Mouse (Mus musculus): Measurements from ENCODE around the gene Ube3c.

Ube3c gene

GRCm38 (mm10) chr5:29672551-29672950, 103.5 kb downstream of the Ube3c start:
- DNase-seq (ENCODE audit: low spot score in 2 of 2): no peak

- no peak for DNase-seq (ENCODE audit: low spot score in 2 of 2)
Observed at GRCm38 (mm10) chr5:29674305-29674704, 105.3 kb downstream of the Ube3c start.

- no peak for DNase-seq (ENCODE audit: low spot score in 2 of 2)
Observed at GRCm38 (mm10) chr5:29676445-29676844, 107.4 kb downstream of the Ube3c start.

- no peak for DNase-seq (ENCODE audit: low spot score in 2 of 2)
Observed at GRCm38 (mm10) chr5:29685085-29685484, 116.0 kb downstream of the Ube3c start.

GRCm38 (mm10) chr5:29687671-29688070, 118.6 kb downstream of the Ube3c start:
- DNase-seq (ENCODE audit: low spot score in 2 of 2): no peak

GRCm38 (mm10) chr5:29688352-29688751, 119.3 kb downstream of the Ube3c start:
- no peak for DNase-seq (ENCODE audit: low spot score in 2 of 2)

GRCm38 (mm10) chr5:29698493-29698892, 129.5 kb downstream of the Ube3c start:
- no peak for DNase-seq (ENCODE audit: low spot score in 2 of 2)

GRCm38 (mm10) chr5:29699520-29700202, 130.6 kb downstream of the Ube3c start:
- no peak for DNase-seq (ENCODE audit: low spot score in 2 of 2)

GRCm38 (mm10) chr5:29707241-29707640, 138.2 kb downstream of the Ube3c start:
- DNase-seq (ENCODE audit: low spot score in 2 of 2): no peak

GRCm38 (mm10) chr5:29708258-29708657, 139.2 kb downstream of the Ube3c start:
- no peak for DNase-seq (ENCODE audit: low spot score in 2 of 2)

GRCm38 (mm10) chr5:29711631-29712030, 142.6 kb downstream of the Ube3c start:
- DNase-seq (ENCODE audit: low spot score in 2 of 2): no peak

GRCm38 (mm10) chr5:29712906-29713305, 143.9 kb downstream of the Ube3c start:
- no peak for DNase-seq (ENCODE audit: low spot score in 2 of 2)

GRCm38 (mm10) chr5:29721159-29721558, 152.1 kb downstream of the Ube3c start:
- no peak for DNase-seq (ENCODE audit: low spot score in 2 of 2)

- no peak for DNase-seq (ENCODE audit: low spot score in 2 of 2)
Observed at GRCm38 (mm10) chr5:29725369-29725768, 156.3 kb downstream of the Ube3c start.
